Mouse (Mus musculus) bone marrow macrophage, adult 2 months (primary cell): ENCODE measurements around the gene Fkbp8.

Experiments used
- CTCF ChIP-seq: IDR thresholded peaks from 2 replicates; pipeline ENCODE4 v1.5.1; 2012; ENCODE audit warnings: low read depth, mild to moderate bottlenecking, low read length, moderate library complexity
- POLR2A ChIP-seq: IDR thresholded peaks from 2 replicates; pipeline ENCODE4 v1.6.1; 2012; ENCODE audit warnings: mild to moderate bottlenecking, low read depth, low read length, borderline replicate concordance

DNA sequence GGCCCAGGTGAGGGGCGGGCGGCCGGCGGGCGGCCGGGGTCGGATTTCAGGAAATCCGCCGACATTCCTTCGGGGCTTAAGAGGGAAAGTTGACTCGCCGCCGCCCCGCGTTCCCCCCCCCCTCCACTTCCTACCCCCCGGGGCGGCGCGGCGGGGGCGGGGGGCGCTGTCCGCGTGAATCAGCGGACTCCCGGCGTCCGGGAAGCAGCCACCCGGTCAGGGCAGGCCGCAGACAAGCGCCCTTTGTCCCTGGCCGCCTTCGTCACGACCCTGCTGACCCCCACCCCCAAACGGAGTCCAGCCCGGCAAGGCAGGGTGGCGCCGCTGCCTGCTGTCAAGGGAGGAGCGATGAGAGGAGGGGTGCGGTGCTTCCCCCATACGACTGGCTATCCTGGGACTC lies 37.9 kb upstream of the Fkbp8 start:
- no peak for TF ChIP-seq CTCF
- no peak for TF ChIP-seq POLR2A
